Mouse (Mus musculus) limb, embryonic 15.5 days (tissue): Measurements from ENCODE around the gene Sema3f. TPM values are rescaled to one million over a fixed set of nuclear protein-coding genes. Genes with fewer than 3 reads are reported as not detected.
A peak's percentile ranks its signal among the peaks of the same experiment; 100 is the strongest.

ENCODE experiments used
- ATAC-seq: fragments of 200-750 bp; cut with Nextera tagmentation; 2 replicates; pipeline ENCODE4 v1.8.0; 2017; ENCODE audit warnings: low read depth, moderate TSS enrichment; ENCODE audit not compliant: insufficient number of reproducible peaks, low FRiP score, low TSS enrichment
- H3K27ac ChIP-seq: fragments of 300-500 bp; sonication (generic); 2 replicates; pipeline ENCODE4 v1.5.1; 2015; ENCODE audit warnings: moderate library complexity, mild to moderate bottlenecking, inconsistent platforms
- H3K27me3 ChIP-seq: fragments of 300-500 bp; sonication (generic); 2 replicates; pipeline ENCODE4 v1.6.1; 2015; ENCODE audit warnings: inconsistent platforms
- H3K36me3 ChIP-seq: fragments of 300-500 bp; sonication (generic); 2 replicates; pipeline ENCODE4 v1.6.1; 2015; ENCODE audit warnings: inconsistent platforms
- H3K4me1 ChIP-seq: fragments of 300-500 bp; sonication (generic); 2 replicates; pipeline ENCODE4 v1.6.1; 2015; ENCODE audit warnings: inconsistent platforms
- H3K4me2 ChIP-seq: fragments of 300-500 bp; sonication (generic); 2 replicates; pipeline ENCODE4 v1.6.1; 2015; ENCODE audit warnings: mild to moderate bottlenecking, inconsistent platforms
- H3K4me3 ChIP-seq: fragments of 300-500 bp; sonication (generic); 2 replicates; pipeline ENCODE4 v1.5.1; 2015; ENCODE audit warnings: mild to moderate bottlenecking, inconsistent platforms
- H3K9ac ChIP-seq: fragments of 300-500 bp; sonication (generic); 2 replicates; pipeline ENCODE4 v1.6.1; 2015; ENCODE audit warnings: inconsistent platforms
- H3K9me3 ChIP-seq: fragments of 300-500 bp; sonication (generic); 2 replicates; pipeline ENCODE4 v1.6.1; 2016; ENCODE audit warnings: inconsistent platforms
- WGBS: fragments of 180-500 bp; shearing (Covaris S2); methylation state at CpG from one replicate; pipeline ENCODE4 v1.1.7; 2015; 5-methylcytosine and 5-hydroxymethylcytosine counted together
- polyA plus RNA-seq: library from polyadenylated mRNA; unstranded; fragments of >200 nt; fragmentation: Nextera tagmentation; extraction: Ambion mirVana; gene quantifications from 2 replicates; pipeline ENCODE4 v1.2.1, GENCODE M21; 2015

The Sema3f gene
- polyA plus RNA-seq, 1 experiment from 2014 or later = 38.2 TPM

- 28% methylated on average over 12 of the region's 12 CpGs for WGBS
- no peaks in the 10 kb centered on the region for H3K9me3 ChIP-seq
- H3K4me1 ChIP-seq = peaks cover 25% of the 10 kb centered on the region
- H3K36me3 ChIP-seq = no peaks in the 10 kb centered on the region
- H3K27ac ChIP-seq = peak overlapping the region; percentile 67
- H3K9ac ChIP-seq = no peak overlapping the region
- ATAC-seq = no peak
- no peak overlapping the region for H3K4me2 ChIP-seq
- no peaks in the 10 kb centered on the region for H3K27me3 ChIP-seq
- no peak overlapping the region for H3K4me3 ChIP-seq
Measured at GRCm38 (mm10) chr9:107650708-107651481, 59.4 kb downstream of the Sema3f start.

GRCm38 (mm10) chr9:107650225-107650624 lies 60.0 kb downstream of the Sema3f start:
- peak overlapping the region; percentile 67; the same call in 1 of the 2 replicates for H3K27ac ChIP-seq
- 46% methylated on average over 7 of the region's 7 CpGs for WGBS

GRCm38 (mm10) chr9:107648767-107649166 lies 61.5 kb downstream of the Sema3f start:
- 64% methylated on average over 3 of the region's 3 CpGs for WGBS
- no peak for ATAC-seq
- no peaks in the 10 kb centered on the region for H3K27me3 ChIP-seq
- peaks cover 37% of the 10 kb centered on the region for H3K4me1 ChIP-seq
- no peaks in the 10 kb centered on the region for H3K36me3 ChIP-seq
- no peak overlapping the region for H3K4me3 ChIP-seq
- no peak overlapping the region for H3K9ac ChIP-seq
- no peaks in the 10 kb centered on the region for H3K9me3 ChIP-seq
- H3K27ac ChIP-seq = no peak overlapping the region
- H3K4me2 ChIP-seq = no peak overlapping the region

More at GRCm38 (mm10) chr9:107650225-107650624, 60.0 kb downstream of the Sema3f start:
- no peaks in the 10 kb centered on the region for H3K36me3 ChIP-seq
- H3K27me3 ChIP-seq = no peaks in the 10 kb centered on the region
- H3K4me1 ChIP-seq = peaks cover 25% of the 10 kb centered on the region
- no peaks in the 10 kb centered on the region for H3K9me3 ChIP-seq
- H3K4me2 ChIP-seq = no peak overlapping the region
- H3K9ac ChIP-seq = no peak overlapping the region
- ATAC-seq = no peak
- no peak overlapping the region for H3K4me3 ChIP-seq

GRCm38 (mm10) chr9:107646975-107647374 lies 63.3 kb downstream of the Sema3f start:
- Histone ChIP-seq H3K27me3 (no peaks in the 10 kb centered on the region), H3K4me3 (no peak overlapping the region), H3K9me3 (no peaks in the 10 kb centered on the region), H3K27ac (no peak overlapping the region), H3K4me2 (no peak overlapping the region), H3K36me3 (no peaks in the 10 kb centered on the region), H3K9ac (no peak overlapping the region), H3K4me1 (peaks cover 34% of the 10 kb centered on the region)
- WGBS = 81% methylated on average over 6 of the region's 6 CpGs
- ATAC-seq = no peak

- no peaks in the 10 kb centered on the region for H3K9me3 ChIP-seq
- no peak overlapping the region for H3K4me2 ChIP-seq
- H3K27ac ChIP-seq = no peak overlapping the region
- no peaks in the 10 kb centered on the region for H3K36me3 ChIP-seq
- H3K4me3 ChIP-seq = no peak overlapping the region
- no peaks in the 10 kb centered on the region for H3K27me3 ChIP-seq
- no peak for ATAC-seq
- H3K9ac ChIP-seq = no peak overlapping the region
- 8% methylated on average over 5 of the region's 5 CpGs for WGBS
- H3K4me1 ChIP-seq = peaks cover 22% of the 10 kb centered on the region
Measured at GRCm38 (mm10) chr9:107645577-107645976, 64.7 kb downstream of the Sema3f start.

- Histone ChIP-seq H3K9ac (no peak overlapping the region), H3K4me2 (peak overlapping the region; percentile 53), H3K4me3 (no peak overlapping the region), H3K9me3 (no peaks in the 10 kb centered on the region), H3K27ac (no peak overlapping the region), H3K4me1 (peaks cover 18% of the 10 kb centered on the region; the same call in 1 of the 2 replicates), H3K36me3 (no peaks in the 10 kb centered on the region), H3K27me3 (no peaks in the 10 kb centered on the region)
- WGBS = 52% methylated on average over 7 of the region's 7 CpGs
- no peak for ATAC-seq
Measured at GRCm38 (mm10) chr9:107645153-107645510, 65.1 kb downstream of the Sema3f start.

DNA sequence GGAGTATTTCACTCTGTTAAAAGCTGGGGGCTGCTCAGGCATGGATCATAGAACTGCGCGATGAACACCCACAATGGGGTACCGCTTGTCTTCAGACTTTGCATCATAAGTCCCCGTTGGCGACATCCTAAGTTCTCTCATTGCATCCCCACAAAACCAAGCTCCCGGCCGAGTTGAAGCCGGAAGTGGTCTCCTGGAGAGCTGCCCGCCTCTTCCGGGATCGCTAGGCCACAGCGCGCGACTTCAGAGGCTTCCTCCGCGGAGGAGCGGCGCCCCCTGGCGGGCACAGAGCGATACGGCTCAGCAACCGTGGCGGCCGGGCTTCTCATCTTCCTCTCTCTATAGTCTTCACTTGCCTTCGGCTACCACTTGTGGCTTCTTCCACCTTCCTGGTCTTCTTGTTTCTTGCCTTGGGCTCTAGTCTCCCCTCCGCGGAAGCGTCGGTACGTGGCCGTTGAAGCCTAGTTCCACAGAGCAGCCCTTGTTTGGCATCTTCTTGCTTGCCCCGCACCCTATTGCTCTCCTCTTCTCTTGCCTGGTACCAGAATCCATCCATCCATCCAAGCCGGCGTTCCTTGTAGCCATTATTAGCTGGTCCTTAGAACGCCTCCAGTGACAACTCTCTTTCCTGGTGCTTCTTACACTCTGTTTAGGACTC lies 65.7 kb downstream of the Sema3f start:
- Histone ChIP-seq H3K4me2 (peak overlapping the region; percentile 53), H3K27ac (peak overlapping the region; percentile 51; the same call in 1 of the 2 replicates), H3K9me3 (no peaks in the 10 kb centered on the region), H3K9ac (0 out of 2 replicates have a peak overlapping the region, but pooled peaks have one; percentile 11), H3K36me3 (no peaks in the 10 kb centered on the region), H3K4me1 (peaks cover 14% of the 10 kb centered on the region; the same call in 1 of the 2 replicates), H3K27me3 (no peaks in the 10 kb centered on the region), H3K4me3 (peak overlapping the region; percentile 39)
- peak; percentile 82 for ATAC-seq
- WGBS = 5% methylated on average over 35 of the region's 35 CpGs

DNA sequence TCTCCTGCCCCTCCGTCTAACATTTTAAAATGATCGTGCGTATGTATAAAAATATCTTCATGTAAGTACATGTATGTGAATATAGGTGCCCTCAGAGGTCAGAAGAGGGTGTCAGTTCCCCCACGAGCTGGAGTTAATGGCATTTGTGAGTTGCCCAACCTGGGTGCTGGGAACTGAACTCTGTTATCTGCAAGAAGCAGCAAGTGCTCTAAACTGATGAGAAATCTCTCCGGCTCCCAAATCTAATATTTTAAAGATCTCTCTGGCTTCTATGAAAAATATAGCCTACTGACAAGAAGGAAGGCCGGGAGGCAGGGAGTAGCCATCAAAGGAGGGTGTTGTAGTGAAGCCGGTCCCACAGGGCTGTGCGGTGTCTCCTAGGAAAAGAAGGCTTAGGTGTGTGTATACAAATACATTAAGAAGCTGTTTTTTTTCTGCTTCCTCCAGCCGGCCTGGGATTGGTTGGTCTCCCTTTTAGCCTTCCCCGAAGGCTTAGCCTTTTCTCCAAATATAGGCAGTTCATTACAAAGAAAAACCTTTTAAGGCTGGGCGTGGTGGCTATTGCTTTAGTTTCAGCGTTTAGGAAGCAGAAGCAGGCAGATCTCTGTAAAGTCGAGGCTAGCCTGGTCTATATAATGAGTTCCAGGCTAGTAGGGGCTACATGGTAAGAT lies 66.6 kb downstream of the Sema3f start:
- no peak overlapping the region for H3K4me2 ChIP-seq
- no peaks in the 10 kb centered on the region for H3K36me3 ChIP-seq
- 92% methylated on average over 13 of the region's 13 CpGs for WGBS
- no peak overlapping the region for H3K9ac ChIP-seq
- no peak for ATAC-seq
- H3K27me3 ChIP-seq = no peaks in the 10 kb centered on the region
- peaks cover 11% of the 10 kb centered on the region; the same call in 1 of the 2 replicates for H3K4me1 ChIP-seq
- H3K4me3 ChIP-seq = no peak overlapping the region
- no peaks in the 10 kb centered on the region for H3K9me3 ChIP-seq
- 0 out of 2 replicates have a peak overlapping the region, but pooled peaks have one; percentile 51 for H3K27ac ChIP-seq

DNA sequence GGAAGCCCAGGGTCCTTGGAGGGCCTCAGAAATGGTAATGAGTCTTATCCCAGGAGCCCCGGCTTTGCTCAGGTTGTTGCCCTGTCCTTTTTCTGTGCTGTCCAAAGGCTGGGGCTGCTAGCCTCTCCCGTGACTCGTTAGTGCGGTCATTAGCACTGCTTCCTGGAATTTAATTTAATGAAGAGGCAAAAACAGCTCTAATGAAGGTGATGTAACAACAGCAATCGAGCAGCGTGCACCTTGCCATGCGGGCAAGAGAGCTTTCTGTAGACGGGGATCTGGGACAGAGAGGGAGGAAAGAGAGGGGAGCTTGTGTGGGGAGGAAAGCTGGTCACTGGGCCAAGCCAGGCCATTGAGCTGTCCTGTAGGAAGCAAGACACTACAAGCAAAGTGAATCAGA lies 68.6 kb downstream of the Sema3f start:
- 33% methylated on average over 8 of the region's 8 CpGs for WGBS
- Histone ChIP-seq H3K27me3 (no peaks in the 10 kb centered on the region), H3K9me3 (no peaks in the 10 kb centered on the region), H3K4me2 (no peak overlapping the region), H3K9ac (no peak overlapping the region), H3K4me3 (no peak overlapping the region), H3K4me1 (peaks cover 15% of the 10 kb centered on the region), H3K36me3 (no peaks in the 10 kb centered on the region), H3K27ac (no peak overlapping the region)
- no peak for ATAC-seq

DNA sequence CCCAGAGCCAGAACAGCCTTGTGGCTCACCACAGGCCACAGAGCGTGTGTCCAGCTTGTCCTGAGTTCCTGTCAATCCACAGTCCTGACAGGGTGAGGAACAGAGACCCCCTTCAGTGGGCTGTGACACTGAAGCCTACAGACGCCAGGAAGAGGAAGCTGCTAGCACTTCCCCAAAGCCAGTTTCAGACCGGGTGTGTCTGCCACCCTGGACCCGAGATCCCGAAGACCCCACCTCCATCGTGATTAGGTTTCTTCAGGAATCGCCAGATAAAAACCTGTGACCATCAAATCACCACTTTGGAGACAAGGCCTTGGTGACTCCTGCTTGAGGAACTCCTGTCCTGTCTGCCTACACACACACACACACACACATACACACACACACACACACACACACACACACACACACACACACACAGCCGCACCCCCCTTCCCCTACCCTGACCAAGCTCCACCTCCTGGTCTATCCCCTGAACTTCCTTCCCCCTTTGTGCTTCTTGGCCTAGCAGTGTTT lies 70.0 kb downstream of the Sema3f start:
- Histone ChIP-seq H3K4me2 (no peak overlapping the region), H3K9me3 (no peaks in the 10 kb centered on the region), H3K4me3 (no peak overlapping the region), H3K27me3 (no peaks in the 10 kb centered on the region), H3K4me1 (peaks cover 24% of the 10 kb centered on the region), H3K27ac (peak overlapping the region; percentile 5; the same call in 1 of the 2 replicates), H3K9ac (no peak overlapping the region), H3K36me3 (no peaks in the 10 kb centered on the region)
- WGBS = 54% methylated on average over 8 of the region's 8 CpGs
- no peak for ATAC-seq

- H3K9ac ChIP-seq = no peak overlapping the region
- peaks cover 27% of the 10 kb centered on the region for H3K4me1 ChIP-seq
- H3K9me3 ChIP-seq = no peaks in the 10 kb centered on the region
- H3K4me3 ChIP-seq = no peak overlapping the region
- ATAC-seq = no peak
- H3K27me3 ChIP-seq = no peaks in the 10 kb centered on the region
- peak overlapping the region; percentile 22; the same call in 1 of the 2 replicates for H3K27ac ChIP-seq
- no peaks in the 10 kb centered on the region for H3K36me3 ChIP-seq
- no peak overlapping the region for H3K4me2 ChIP-seq
- WGBS = 35% methylated on average over 7 of the region's 7 CpGs
Measured at GRCm38 (mm10) chr9:107637070-107637469, 73.2 kb downstream of the Sema3f start.
